Mouse (Mus musculus): ENCODE measurements at regions not wholly inside any gene's neighbourhood (a gene's known extent, or its start where the extent isn't known, plus 50 kb on each side); places are given as distances from the start of the nearest gene placed in this dataset.

DNA sequence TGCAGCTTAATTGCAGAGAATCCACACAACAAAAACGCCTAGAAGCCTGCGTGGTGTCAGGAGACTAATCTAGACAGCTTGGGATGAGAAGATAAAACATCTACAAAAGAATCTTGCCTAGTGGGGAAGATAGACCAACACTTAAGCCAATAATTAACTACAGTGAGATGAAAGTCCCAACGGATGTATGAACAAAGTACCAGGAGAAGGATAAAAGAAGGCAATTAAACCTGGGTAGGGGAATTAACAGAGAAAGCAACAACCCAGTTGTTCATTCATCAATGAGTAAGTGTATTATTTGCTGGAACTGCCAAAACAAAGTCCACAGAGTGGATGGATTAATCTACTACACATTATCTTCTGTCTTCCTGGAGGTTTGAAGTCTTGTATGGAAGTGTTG, 99.8 kb downstream of the Olfm4 start:
- no peak for DNase-seq (ENCODE audit: low read depth, low spot score)

DNA sequence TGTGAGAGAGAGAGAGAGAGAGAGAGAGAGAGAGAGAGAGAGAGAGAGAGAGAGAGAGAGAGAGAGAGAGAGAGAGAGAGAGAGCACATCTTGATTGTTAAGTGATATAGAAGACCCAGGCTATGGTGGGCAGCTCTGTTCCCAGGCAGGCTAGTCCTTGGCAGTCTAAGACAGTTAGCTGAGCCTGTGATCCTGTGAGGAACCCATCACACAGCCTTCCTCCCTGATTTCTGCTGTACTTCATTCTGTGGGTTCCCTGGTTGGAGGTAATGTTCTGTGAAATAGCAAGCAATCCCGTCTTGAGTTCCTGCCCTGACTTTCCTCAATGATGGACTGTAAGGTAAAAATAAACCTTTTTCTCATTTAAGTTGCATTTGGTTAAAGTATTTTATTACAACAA, 113.4 kb downstream of the Olfm4 start:
- DNase-seq (ENCODE audit: low read depth, low spot score), result no peak

DNA sequence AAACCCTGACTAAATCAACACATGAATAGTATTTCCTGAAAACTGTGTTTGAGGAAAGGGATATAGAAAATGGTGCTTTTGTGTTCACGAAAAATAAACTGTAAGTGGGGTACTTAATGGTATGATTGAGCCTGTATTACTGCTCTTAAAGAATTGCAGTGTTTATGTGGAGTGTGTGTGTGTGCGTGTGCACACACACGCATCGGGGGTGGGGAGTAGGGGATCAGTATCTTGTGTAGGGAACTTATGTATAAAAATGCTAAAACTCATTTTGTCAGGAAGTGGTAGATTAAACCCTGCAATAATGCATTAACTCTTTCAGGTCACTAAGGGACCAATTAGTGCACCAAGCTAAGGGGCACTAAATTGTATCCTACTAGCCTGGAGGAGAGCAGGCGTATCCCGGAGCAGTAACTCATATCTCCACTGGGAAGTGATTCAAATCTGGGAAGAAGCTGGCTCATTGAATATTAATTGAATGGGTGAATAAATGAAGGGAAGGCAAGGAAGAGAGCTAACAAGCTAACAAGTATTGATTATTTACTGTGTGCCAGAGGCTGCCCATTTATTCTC, 129.3 kb downstream of the Olfm4 start:
- no peak for DNase-seq (ENCODE audit: low read depth, low spot score)

DNA sequence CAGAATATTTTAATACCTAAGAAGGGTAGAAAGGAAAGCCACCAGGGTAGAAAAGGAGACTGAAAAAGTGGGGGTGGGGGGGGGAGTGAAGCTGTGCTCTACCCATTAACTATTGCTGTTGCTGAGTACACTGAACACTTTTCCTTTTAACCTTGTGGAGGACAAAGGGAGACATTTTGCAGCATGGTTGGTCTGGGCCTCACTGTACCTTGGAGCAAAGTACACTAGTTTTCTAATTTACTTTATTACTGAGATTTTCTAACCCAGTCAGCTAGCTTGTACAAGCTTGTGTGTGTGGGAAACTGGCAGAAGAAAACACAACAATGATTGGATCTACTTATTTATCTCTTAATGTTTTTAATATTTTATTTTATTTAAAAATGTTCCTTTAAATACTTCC, 130.4 kb downstream of the Olfm4 start:
- no peak for DNase-seq (ENCODE audit: low read depth, low spot score)

DNA sequence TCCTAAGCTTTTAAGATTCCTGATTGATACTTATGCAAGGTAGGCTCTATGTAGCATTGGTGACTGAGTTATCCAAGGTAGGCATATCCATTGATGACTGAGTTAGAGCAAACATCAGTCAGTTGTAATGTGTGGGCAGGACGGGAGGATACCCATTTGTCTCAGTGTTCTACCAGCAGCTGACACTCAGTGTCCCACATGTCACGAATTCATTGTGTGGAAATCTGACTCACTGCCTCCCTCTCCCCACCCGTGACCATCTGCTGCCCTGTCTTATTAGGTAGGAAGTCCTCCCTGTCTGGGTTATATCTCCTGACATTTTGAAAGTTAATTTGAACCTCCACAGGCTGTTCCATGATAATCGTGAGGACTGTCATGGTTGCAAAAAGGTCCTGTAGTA, 141.3 kb downstream of the Olfm4 start:
- no peak for DNase-seq (ENCODE audit: low read depth, low spot score)

DNA sequence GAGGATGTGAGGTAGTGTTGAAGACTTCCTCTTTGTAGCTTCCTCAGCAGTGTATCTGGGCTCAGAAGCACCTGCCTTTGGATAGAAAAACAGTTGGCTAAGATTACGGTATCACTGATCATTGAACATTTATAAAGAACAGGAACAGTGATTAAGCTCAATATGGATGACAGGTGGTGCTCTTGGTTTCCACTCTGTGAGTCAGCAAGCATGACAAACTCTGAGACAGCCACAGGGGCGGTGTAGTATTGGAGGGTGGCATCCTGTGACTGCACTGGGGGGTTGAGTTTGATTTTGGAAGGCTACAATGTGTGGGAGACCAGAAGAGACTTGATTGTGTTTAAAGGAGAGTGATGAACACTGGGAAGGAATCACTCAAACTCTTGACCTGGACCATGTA, 144.3 kb downstream of the Olfm4 start:
- DNase-seq (ENCODE audit: low read depth, low spot score), result no peak

DNA sequence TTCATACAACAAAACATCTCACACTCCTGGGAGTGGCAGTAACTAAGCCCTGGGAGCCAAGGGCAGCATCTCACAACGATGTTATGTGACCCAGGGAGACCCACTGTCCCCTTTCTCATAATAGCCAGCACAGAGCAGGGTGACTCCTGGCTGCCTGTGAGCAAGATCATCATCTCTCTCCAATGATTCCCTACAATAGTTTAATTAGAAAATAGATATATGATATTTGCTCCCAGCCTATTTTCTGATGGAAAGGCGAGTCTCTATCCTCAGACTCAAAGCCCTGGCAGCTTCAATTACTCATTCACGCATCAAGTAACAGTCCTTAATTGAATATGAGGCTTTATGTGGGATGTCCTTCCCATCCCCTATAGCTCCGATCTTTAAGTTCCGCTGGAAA, 153.7 kb downstream of the Olfm4 start:
- DNase-seq (ENCODE audit: low read depth, low spot score), result no peak

DNA sequence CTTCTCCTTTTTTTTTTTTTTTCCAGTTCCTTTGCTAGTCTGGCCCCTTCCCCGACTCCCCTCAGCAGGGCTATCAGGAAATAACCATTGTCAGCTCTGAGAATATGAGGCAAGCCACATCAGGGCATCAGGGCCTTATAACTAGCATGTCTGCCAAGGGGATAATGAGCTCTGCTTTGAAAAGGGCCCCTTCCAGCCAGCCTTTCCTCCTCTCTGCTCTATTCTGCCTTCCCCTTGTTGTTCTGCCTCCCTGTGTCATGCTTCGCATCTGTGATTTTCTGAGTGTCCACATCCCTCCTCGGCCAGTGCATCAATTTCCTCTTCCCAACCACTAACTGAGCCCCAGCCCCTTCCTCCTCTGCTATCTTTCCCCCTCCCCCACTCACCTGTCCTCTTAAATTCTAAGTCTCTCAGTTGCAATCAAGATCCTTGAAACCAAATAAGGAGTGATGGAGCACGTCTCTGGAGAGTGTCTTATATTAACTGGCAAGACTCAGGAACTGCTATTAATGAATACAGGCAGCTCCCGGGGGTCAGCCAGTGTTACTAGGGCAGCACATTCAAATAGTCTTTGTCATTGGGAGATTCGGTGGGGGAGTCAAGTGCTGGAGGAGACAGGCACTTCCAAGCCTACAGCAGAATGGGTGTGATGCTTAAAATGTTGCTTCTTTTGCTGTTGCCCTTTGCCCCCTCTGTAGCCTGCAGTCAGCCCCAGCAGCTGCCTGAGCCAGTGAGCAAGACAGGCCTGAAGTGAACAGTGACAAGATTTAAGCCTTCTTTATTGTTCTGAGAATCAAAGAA, 155.3 kb downstream of the Olfm4 start:
- DNase-seq (ENCODE audit: low read depth, low spot score), result no peak

DNA sequence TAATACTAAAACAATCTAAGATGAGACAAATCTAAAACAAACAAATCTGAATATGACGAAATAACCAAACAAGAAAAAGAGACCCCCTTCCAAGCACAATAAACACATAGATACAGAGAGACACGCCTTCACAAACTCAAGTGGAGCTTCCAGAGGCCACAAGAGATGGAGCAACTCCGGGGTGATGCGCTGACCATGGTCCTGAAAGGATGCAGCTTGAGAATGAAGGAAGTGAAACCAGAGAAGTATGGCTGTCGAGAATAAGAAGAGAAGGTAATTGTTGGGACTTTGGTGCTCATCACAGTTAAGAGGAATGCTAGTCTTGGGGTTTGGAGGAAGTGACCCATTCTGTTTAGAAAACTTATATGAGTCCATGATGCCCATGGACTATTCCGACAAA, 173.1 kb downstream of the Olfm4 start:
- no peak for DNase-seq (ENCODE audit: low read depth, low spot score)

DNA sequence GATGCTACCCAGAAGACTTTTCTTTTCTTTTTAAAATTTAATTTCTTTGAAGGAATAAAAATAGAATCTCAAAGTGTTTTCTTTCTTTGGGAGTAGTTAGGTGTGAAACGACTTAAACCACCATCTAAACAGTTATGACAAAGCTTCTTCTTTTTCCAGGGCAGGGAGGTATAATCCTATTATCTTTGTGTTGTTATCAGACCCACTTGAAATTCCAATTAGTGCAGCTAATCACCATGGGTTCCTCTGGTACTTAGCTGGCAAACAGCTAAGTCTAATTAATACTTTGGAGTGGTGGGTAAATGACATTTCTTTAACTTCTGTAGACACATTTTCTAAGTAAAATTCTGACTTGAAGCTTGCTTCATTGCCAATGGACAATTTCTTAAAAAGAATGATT, 185.3 kb downstream of the Olfm4 start:
- no peak for DNase-seq (ENCODE audit: low read depth, low spot score)

DNA sequence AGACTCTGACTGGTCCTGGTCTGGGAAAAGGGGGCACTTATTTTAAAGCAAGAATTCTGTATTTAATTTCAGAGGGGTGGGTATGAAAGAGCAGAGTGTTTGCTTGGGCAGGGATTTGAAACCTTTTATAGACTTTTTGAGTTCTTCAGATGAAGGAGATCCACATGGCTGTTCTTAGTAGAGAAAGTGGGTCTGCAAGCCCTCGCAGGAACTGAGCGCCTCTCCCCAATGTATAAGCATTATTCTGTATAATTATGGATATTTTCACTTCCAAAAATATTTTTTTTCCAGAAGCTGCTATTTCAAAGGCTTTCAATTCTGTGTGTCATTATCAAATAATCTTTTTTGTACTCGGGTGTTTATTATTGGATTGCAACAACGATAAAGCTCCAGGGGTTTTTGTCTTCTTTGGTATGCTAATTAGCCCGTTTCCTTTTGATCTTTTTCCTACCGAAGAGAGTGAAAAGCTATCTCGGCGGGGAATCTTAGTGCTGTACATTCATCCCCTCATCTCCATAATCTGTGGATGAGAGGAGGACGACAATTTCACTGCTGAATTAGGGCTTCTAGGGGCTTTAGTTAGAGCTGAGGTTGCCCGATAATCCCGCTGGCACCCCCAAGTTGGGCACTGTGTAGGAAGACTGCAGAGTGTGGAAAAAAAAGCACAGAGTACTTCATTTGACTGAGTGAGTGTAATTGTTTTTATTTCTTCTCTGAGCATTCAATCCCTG, 186.7 kb downstream of the Olfm4 start:
- no peak for DNase-seq (ENCODE audit: low read depth, low spot score)

DNA sequence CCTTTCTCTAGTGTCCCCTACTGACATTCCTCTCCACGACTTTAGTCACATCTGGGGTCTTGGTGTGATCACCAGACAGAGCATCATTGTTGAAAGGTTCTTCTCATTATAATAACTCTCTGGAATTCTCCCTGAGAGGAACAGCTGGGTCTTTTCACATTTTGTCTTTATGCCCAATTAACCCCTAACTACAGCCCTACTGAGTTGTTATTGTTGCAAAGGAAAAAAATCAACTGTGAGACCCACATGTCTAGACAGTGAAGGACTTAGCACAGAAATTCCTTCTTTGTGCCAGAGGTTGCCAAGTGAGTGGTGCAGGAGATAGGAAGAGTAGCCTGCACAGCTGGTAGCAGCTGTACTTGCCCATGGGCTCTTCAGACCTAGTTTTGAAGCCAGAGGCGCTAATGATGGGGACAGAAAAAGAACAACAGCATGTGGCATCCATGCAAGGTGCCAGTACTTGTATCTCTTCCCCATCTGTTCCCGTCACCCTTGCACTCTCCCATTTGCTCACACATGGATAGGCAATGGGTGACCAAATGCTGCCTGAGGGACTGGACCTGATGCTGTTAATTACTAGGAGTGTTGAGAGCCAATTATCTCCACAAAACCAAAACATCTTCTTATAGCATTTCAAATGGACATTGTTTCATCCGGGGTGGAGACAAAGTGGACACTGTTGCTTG, 189.1 kb downstream of the Olfm4 start:
- peak; percentile 6 for DNase-seq (ENCODE audit: low read depth, low spot score)

DNA sequence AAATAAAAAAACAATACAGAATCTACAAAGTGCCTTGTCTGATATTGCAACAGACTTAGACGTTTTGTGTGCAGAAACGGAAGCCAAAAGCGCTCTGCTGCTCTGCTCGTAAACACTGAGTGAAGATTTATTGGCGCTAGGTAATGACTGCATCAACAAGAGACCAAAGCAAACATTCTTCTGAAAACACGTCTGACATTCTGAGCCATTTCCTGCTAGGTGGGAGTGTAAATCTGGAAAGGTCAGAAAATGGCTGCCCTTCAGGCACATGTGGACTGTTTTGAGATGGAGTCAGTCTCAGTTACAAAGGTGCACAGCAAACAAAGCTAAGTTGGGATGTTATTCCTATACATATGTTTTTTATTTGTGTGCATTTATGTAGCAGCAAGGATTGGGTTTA, 192.6 kb downstream of the Olfm4 start:
- DNase-seq (ENCODE audit: low read depth, low spot score), result no peak

DNA sequence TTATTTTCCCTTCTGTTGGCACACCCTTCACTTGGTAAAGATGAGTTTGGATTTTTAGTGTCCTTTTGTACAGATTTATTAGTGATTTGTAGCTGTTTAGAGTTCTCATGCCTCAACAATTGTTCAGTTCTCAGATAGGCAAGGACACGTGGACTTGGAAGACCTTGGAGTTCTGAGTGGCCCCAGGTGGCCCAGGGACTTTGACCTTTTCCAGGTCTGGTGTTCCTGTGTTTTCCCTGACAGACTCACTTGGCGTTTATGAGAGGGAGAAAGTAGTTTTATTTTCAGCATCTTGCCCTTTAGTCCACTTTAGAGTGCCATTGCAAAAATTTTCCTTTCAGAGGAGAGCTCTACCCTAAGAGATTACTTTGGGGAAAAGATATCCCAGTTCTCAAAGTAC, 211.2 kb downstream of the Olfm4 start:
- DNase-seq (ENCODE audit: low read depth, low spot score), result no peak

DNA sequence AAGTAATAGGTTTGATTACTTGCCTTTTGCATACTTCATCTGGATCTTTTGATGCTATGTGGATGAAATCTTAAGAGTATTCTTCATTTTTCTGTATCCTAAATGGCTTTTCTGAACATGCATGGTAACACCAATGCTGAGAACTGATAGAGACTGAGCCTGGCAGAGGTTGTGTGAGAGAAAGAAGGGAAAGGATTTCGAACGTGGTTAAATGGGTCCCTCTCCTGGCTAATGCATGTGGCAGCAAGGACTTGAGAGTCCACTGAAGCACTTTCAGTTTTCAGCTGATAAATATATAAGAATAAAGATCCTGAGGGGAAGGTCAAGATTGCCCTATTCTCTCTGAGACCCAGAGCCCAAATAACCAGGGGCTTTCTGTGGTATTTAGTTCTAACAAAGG, 229.0 kb downstream of the Olfm4 start:
- DNase-seq (ENCODE audit: low read depth, low spot score), result no peak

DNA sequence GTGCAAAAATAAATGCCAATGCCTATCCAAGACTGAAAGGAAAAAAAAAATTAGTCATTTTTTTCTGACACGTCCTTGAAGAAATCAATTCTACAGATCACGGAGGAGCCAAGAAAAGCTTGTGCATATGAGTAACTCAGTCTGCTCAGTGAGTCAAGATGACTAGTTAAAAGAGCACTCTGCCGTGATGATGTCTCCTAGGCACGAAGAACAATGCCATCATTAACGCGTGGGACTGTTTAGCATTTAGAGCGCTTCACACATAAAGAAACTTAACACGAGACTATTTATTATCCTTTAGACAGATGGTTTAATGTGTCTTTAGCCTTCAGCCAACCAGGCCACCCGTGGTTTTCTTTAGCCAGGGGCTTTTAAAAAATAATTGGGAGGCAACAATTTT, 229.8 kb downstream of the Olfm4 start:
- no peak for DNase-seq (ENCODE audit: low read depth, low spot score)

DNA sequence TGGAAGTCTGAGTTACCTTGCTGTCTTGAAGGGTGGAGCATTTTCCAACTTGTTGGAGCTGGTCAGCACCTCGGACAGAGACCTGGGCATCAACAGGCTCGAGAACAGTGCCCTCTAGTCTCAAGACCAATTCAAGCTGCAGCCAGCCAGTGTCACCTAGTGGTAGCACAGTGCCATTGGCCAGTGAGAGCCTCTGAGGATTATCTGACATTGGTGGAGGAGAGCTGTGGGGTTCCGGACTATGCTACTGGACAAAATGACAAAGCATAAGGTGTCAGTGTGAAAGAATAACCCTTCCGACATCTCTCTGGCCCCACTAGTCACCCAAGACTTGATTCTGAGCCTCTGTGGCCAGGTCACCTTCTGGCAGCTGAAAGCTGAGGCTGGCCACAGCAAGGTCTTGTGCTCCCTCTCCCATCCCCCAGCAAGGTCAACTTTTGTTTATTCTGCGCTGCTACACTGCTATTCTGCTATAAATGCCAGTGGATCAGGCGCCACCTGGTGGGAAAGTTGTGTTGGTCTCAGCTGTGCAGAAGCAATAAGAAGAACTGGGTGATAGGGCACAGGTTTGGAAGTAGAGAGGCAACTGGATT, 232.2 kb downstream of the Olfm4 start:
- DNase-seq (ENCODE audit: low read depth, low spot score), result no peak

DNA sequence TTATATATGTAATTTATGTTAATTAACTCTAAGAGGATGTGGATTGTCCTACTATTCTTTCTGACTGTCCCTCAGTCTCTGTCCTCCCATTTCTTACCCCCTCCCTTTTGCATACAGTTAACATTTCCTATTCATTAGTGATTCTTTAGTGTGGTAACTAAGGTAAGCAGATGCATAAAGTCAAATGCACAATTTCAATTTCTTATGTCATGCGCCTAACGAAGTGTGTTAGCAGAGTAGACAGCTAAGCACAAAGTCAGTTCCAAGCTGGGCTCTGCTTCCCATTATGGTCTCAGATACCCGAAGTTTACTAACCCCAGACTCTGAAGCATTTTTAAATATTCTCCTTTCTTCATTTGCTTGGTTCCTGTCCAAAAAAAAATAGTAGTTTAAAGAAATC, 248.2 kb downstream of the Olfm4 start:
- no peak for DNase-seq (ENCODE audit: low read depth, low spot score)

DNA sequence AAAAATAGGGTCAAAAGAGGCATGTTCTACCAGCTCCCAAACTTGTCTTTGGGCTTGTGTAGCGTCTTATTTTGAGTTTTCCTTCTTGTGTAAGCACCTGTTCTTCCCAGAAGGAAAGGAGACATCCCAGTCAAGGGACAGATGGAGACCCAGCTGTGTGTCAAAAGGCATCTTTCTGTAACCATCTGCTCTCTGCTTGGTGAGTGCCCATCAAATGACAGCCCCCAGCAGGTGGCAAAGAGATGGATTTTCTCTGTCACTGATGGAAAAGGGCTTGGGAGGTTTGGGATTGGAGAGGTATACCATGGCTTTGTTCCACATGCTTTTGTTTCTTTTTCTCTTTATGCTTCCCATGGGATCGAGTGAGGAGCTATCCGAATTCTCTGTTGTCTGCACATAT, 249.1 kb downstream of the Olfm4 start:
- no peak for DNase-seq (ENCODE audit: low read depth, low spot score)

DNA sequence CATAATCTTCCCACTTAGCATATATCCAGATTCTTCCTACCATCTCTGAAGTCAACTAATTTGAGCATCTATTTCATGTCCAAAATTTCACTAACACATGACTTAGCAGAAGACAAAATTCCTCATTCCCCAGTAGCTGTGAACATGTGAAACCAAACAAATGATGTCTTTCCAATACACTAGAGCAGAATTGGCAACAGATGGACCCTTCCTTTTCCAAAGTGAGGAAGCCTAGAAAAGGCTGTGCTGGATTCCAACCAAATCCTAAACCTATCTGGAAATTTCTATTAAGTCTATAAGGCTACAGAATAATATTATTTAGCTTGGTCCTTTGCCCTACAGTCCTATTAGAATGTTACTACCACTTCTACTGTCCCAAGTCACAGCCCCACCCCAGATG, 253.3 kb downstream of the Olfm4 start:
- DNase-seq (ENCODE audit: low read depth, low spot score), result no peak

DNA sequence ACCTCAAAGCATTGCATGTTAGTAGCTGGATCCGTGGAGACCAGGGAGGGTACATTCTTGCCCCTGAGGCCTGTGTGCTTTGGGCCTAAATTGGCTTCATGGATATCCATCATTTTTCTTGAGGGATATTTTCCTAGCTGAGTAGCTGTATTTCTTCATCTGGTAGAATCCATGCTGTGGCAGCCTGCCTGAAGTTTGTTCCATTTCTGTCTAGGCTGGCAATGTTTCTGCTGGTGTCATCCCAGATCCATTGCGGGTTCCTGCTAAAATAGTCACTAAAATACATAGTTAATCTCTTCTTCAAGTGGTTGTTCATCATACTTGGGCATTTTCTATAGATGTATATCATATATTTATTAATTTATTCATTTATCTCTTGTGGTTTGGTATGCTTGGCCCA, 253.7 kb downstream of the Olfm4 start:
- DNase-seq (ENCODE audit: low read depth, low spot score), result no peak

DNA sequence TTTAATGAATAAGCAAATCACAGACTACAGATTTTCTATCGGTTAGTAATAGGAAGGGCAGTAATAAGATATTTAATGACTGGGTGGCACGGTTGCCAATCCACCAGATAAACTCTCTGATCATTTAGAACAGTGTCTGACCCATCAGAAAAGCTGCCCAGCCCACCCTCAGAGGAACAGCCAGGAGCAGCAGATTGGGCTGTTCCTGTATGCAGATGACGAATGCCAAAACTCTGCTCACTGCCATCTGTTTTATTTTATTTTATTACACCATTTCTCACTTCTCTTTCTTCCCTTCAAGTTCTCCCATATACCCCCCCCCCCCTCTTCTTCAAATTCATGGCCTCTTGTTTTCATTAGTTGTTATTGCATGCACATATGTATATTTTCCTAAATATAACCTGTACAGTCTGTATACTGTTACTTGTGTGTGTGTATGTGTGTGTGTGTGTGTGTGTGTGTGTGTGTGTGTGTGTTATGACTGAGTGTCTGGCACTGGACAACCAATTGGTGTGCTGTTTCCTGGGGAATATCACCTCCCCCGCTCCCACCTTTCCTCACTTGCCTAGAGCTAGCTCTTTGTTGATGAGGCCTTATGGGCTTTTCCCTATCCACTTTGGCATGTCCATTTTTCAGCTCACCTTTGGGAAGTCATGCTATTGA, 260.9 kb downstream of the Olfm4 start:
- no peak for DNase-seq (ENCODE audit: low read depth, low spot score)
